Mouse (Mus musculus) MEL-GATA-1-ER (cell line): Measurements from ENCODE around the gene Casp2.
A peak's percentile ranks its signal among the peaks of the same experiment; 100 is the strongest.

Experiments
- DNase-seq: peaks from one replicate; pipeline ENCODE4 v3.0.0-alpha.2; 2012; ENCODE audit warnings: low read depth; ENCODE audit errors: extremely low read depth

Casp2 gene

GRCm38 (mm10) chr6:42276151-42276550, 11.4 kb downstream of the Casp2 start:
- no peak for DNase-seq

DNA sequence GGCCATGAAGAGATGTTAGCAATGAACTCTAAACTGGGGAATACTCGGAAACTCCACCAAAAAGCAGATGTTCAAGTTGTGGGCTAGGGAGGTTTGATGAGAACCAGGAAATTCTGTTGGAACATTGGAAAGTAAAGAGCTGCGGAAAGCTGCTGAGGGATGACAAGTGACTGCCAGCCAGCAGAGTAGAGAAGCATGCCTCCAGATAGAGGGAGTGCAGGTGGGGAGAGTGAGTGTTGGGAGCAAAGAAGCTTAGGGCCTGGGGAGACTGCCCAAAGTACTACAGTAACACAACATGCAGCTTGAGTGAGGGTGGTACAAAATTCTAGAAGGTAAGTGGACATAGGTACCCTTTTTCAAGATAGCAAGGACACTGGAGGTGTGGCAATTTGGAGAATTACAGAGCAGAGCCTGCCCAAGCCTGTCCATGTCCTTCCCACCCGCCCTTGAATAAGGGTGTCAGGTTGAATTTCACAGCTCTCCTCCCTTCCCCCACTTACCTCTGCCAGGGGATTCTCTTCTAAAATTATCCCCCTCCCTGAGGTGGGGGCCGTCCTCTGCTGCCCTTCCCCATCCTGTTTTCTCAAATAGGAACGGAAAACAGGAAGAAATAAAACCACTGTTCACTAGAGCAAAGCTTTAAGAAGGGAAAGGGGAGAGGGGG, 18.2 kb downstream of the Casp2 start:
- no peak for DNase-seq

GRCm38 (mm10) chr6:42286448-42286847, 21.7 kb downstream of the Casp2 start, which contains the start of gene Clcn1:
Clcn1 (plus strand) TSS chr6:42286685.
- DNase-seq, result no peak

DNA sequence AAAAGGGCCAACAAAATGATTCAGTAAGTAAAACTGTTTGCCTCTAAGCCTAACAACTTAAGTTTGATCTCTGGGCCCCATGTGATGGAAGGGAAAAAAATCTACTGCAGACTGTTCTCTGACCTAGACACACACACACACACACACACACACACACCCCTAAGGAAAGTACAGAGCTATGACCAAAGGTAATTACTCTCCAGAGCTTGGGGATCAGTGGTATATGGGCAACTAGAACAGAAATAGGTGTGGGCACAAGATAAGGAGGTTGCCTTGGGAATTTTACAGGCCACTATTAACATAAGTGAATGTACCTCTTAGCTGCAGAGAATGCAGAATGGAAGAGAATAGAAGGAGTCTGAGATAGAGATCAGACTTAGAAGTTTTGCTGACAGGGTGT, 22.8 kb downstream of the Casp2 start:
- no peak for DNase-seq

GRCm38 (mm10) chr6:42293327-42293726, 28.5 kb downstream of the Casp2 start:
- DNase-seq, result no peak

DNA sequence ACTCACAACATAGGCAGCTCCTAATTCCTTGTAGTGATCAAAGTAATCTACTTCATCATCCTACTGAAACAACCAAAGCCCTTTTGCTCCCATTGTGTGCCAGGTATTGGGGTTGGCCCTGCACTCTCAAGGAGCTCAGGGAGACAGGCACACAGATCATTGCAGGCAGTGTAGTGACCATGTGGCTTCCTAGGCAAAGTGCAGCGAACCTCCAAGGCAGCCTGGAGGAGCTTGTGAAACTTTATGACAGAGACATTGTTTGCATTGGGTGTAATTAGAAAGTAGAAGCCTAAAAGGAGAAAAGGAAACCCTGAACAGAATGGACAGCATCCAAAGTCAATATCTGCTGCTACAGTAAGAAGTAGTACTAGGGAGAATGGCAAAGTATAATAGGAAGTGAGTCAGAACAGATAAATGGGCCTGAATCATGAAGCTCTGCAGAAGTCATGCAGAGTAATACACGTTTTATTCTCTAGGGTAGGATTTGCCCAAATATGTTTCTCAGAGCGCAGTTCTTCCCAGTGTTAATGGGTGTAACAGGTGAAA, 30.8 kb downstream of the Casp2 start:
- no peak for DNase-seq

- DNase-seq, result peak; percentile 83
Measured at GRCm38 (mm10) chr6:42299362-42299761, 34.6 kb downstream of the Casp2 start.

- no peak for DNase-seq
Measured at GRCm38 (mm10) chr6:42309816-42310378, 45.1 kb downstream of the Casp2 start.

DNA sequence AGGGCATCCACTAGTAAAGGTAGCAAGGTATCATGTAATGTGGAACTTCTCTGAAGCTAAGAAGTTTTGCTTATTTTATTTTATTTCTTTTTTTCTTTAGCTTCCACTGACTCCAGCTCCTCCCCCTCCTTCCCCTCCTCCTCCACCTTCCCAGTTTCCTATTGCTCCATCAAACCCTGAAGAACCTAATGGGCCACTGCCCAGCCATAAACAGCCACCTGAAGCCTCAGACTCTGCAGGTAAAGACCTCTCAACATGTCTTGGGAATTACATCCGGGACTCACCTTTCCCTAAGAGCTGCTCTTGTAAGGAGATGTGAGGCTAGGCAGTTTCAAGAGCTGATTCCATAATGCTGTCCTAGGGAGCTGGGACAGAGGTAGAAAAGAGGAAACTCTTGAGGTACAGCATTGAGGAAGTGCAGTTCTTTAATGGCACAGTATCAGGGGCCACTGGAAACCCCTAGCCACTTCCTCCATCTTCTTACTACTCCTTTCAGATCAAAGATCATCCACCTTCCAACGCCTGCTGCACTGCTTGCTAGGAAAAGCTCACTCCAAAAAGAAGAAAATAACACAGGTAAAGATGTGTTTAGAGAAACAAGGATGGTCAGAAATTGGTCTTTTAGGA, 45.8 kb downstream of the Casp2 start:
- peak; percentile 59 for DNase-seq

DNA sequence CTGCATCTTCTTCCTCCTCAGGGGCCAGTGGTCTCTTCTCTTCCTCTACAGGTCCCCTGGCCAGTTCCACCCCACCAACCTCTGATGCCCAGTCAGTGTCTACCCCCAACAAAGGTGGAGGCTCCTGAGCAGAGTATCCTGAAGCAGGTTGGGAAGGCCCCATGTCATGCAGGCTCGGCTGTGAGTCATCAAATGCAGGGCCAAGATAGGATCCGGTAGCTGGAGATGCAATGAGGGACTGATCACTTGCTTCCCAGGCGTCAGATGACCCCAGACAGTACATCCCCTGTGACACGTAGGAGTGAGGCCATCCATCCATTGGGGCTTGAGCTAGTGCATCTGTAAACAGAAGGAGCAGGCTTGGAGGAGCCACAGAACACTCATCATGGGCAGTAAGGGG, 53.5 kb downstream of the Casp2 start:
- DNase-seq, result no peak

DNA sequence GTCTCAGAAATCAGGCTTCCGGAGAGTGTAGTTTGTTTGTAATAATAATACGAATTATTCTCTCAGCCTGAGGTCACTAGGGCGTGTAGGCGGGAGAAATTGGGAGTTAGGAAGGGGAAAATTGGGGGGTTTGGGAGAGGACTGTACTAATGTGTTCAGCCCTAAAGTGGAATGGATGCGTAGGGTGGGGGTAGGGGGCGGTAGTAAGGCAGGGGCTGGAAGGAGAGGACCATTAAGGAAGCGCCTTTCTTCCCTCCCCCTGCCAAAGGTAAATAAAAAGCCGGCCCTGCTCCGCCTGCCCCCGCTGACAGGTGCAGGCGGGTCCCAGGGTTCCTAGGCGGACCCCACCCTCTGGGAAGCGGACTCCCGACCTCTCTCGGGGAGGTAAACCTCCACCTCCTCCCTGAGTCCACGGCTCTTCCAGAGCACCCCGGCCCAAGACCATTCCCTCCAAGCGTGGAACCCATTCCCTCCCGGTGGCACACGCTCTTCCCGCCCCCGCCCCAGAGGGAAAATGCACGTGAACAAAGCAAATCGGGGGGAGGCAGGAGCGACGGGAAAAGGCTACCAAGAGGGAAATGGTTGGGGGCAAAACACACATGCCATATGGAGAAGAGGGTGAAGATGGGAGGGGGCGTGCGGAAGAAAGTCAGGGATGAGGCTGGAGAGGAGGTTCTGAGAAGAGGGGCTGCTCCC, 58.7 kb downstream of the Casp2 start:
- DNase-seq, result no peak

- DNase-seq, result no peak
Measured at GRCm38 (mm10) chr6:42324067-42324481, 59.3 kb downstream of the Casp2 start.

GRCm38 (mm10) chr6:42324482-42325267, 59.9 kb downstream of the Casp2 start, which contains the start of gene Fam131b:
Fam131b (minus strand) TSS chr6:42324643.
- no peak for DNase-seq

- DNase-seq, result no peak
Measured at GRCm38 (mm10) chr6:42325268-42325609, 60.5 kb downstream of the Casp2 start.

GRCm38 (mm10) chr6:42326509-42326908, 61.7 kb downstream of the Casp2 start:
- peak; percentile 72 for DNase-seq

DNA sequence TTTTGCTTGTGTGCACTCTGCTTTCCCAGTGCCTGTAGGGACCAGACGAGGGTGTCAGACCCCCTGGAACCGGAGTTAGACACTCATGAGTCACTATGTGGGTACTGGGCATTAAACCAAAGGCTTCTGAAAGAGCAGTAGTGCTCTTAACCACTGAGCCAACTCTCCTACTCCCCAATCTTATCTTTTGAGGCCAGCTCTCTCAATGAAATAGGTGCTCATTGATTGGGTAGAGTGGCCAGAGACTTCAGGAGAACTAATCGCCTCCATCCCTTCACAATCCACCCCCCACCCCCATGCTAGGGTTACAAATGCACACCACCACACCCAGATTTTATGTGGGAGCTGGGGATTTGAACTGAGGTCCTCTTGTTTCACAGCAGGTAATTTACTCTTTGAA, 64.0 kb downstream of the Casp2 start:
- DNase-seq, result no peak

- DNase-seq, result no peak
Measured at GRCm38 (mm10) chr6:42330216-42330615, 65.4 kb downstream of the Casp2 start.

- DNase-seq, result no peak
Measured at GRCm38 (mm10) chr6:42330946-42331345, 66.2 kb downstream of the Casp2 start.
